Mouse (Mus musculus) lung, adult 18-20 months (tissue): ENCODE measurements around the gene Akt3.

Source experiments
- DNase-seq, 2 experiments: peaks; one replicate each; pipeline ENCODE4 v3.0.0; 2022; ENCODE audit warnings: mixed read lengths in 2 of 2

Akt3 gene

DNA sequence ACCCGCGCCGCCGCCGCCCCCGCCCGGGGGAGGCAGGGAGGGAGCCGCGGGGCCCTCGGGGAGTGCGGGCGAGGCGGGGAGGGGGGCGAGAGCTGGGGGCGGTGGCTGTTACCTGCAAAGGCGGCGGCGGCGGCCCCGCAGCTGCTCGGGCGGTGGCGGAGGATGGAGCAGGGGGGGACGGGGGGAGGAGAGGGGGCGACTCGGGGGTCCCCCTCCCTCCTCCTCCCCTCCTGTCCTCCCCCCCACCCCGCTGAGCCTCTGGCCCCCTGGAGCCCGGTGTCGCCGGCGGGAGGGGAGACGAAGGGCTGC, at the start of gene Akt3:
Gene Akt3 (minus strand): TSS at position 170 of the 309 bp plus-strand sequence.
- peak in 1 of 2 experiments; percentile 11 for DNase-seq

GRCm38 (mm10) chr1:177307549-177307948, 49.5 kb upstream of the Akt3 start:
- no peak for DNase-seq

GRCm38 (mm10) chr1:177298231-177298630, 40.2 kb upstream of the Akt3 start:
- no peak for DNase-seq

GRCm38 (mm10) chr1:177286764-177287163, 28.8 kb upstream of the Akt3 start:
- no peak for DNase-seq

GRCm38 (mm10) chr1:177281925-177282324, 23.9 kb upstream of the Akt3 start:
- no peak for DNase-seq

- no peak for DNase-seq
These were observed 19.4 kb upstream of the Akt3 start for GRCm38 (mm10) chr1:177277361-177277760.

DNA sequence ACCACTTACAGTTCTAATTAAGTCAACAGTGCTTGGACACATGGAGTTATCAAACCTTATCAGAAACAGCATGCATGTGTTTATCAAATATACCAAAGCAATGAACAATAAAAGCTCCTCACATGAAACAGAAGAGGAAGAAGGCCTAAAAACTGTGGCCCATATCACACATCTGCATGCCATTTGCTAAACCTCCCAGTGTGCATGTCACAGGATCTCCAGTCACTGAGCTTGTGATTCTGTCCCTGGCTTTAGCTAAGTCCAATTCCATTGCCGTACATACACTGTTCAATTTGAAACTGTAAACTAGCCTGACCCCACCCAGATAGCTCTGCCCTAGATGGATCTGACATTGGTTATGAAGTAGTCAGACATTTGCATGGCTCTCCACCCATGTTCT, 9.6 kb upstream of the Akt3 start:
- DNase-seq: no peak

DNA sequence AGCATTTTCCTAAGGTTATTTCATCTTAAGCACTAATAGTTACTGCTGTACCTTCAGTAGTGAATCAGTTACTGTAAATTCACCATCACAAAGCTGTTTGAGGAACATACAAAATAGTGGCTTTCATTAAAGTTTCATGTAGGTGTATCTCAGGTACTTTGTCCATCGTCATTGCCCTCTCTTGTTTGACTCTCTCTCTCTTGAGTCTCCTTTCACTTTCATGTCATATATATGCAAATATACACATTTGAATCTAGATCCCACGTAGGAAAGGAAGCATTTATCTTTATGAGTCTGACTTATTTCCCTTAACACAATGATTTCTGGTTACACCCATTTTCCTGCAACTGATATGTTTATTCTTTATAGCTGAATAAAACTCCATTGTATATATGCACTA, 4.9 kb upstream of the Akt3 start:
- DNase-seq: no peak

DNA sequence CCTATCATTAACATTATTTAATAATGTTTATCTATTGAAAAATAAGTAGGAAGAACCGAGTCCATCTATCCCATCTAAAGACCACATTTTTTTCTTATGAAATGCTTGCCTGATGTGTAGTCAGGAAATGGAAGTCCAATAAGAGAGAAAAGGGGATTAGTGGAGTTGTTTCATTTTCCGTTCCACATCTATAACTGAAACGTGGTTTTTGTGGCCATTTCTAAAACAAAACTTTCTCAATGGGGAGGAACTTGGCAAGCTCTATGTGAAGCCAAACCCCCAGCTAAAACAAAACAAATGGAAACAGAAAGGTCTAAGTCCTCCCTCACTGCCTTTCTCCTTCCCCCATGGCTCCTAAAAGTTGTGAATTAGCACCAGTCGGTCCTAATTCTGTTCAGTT, 2.8 kb upstream of the Akt3 start:
- no peak for DNase-seq

- no peak for DNase-seq
These were observed 1.1 kb upstream of the Akt3 start for GRCm38 (mm10) chr1:177259038-177259600.

GRCm38 (mm10) chr1:177258343-177259037, 487 bp upstream of the Akt3 start:
- peak; percentile 79 to 85 for DNase-seq

- DNase-seq: peak; percentile 53 to 61
These were observed 597 bp downstream of the Akt3 start for GRCm38 (mm10) chr1:177257178-177258033.

- peak in 1 of 2 experiments; percentile 6 for DNase-seq
These were observed 9.4 kb downstream of the Akt3 start for GRCm38 (mm10) chr1:177248638-177249037.

DNA sequence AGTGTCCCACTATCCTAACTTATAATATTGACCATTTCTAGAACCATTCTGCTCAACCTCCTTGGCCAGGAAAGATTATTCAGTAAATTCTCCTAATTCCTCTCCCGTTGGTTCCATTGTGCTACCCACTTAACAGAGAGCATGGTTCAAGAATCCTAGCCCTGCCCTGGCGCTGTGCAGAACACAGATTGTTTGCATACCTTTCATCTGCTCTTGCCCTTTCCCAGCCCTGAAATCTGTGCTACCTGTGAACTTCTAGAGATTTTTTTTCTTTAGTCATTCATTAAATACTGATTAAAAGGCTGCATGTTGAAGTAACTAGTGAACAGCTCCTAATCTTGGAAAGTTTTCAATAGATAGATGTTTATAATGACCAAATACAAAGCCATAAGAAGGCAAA, 19.6 kb downstream of the Akt3 start:
- peak; percentile 26 to 28 for DNase-seq

DNA sequence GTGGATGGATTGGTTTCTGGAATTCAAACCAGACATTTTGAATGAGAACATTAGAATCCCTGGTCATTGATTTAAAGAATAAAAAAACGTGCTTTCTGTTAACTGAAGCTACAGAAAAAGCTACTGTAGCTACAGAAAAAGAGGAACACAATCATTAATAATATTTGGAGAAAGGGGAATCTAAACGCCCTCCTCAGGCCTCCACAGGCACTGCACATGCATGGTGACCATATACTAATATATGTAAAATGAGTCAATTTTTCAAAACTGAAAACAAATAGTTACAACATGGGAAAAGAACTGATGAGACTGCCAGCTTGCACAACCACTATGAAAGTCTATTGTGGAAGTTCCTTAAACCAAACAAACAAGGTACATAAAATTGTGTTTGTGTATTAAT, 21.3 kb downstream of the Akt3 start:
- DNase-seq: no peak

GRCm38 (mm10) chr1:177236249-177236648, 21.8 kb downstream of the Akt3 start:
- no peak for DNase-seq

GRCm38 (mm10) chr1:177234462-177234861, 23.5 kb downstream of the Akt3 start:
- no peak for DNase-seq

GRCm38 (mm10) chr1:177231122-177231521, 26.9 kb downstream of the Akt3 start:
- DNase-seq: no peak

DNA sequence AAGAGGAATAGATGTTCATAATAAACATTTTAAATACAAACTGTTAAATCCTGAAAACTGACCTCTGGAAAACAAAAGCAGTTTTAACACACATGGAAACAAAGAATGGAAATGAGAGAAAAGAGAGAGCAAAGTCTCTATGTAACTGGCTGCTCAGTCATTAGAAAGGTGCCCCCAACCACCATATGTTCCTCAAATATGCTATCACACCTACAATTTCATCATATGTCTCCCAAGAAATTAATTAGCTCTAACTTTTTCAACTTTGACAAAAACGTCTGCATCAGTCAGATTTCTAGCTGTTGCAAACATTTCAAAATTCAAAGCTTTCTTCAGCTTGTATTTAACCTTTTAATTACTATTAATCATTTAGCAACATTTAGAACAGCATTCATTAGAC, 59.0 kb downstream of the Akt3 start:
- no peak for DNase-seq

DNA sequence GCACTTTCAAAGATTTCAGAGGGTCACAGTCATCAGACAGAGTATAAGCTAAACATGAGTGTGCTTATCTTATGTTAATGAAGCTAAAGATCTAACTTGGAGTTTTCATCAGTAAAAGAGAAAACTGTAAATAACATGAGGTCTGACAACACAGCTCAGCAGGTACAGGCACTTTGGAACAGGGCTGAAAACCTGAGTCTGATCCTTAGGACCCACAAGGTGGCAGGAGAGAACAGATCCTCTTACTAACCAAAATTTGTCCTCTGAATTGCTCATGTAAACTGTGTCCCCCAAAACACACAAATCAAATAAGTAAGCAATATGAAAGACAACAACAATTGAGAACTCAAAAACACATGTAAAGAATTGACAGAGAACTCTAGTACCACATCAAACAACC, 62.8 kb downstream of the Akt3 start:
- DNase-seq: no peak

GRCm38 (mm10) chr1:177194324-177194723, 63.7 kb downstream of the Akt3 start:
- DNase-seq: no peak

- DNase-seq: no peak
These were observed 66.4 kb downstream of the Akt3 start for GRCm38 (mm10) chr1:177191623-177192022.

DNA sequence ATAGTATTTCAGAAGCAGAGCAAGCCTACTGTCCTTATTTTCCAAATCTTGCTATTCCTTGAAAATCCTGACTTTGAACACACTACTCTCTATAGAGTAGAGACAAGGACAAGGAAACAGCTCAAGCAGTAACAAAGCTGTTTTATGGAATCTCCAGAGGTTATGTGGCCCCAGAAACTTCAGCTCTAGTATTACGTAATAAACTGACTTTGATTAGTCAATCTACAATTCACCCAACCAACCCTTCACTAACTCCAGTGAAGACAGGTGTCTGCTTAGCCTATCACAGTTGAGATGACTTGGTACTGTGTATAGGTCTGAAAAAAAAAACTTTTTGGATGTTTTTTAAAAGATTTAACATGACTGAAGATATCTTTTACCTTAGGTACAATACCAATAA, 67.6 kb downstream of the Akt3 start:
- DNase-seq: no peak

GRCm38 (mm10) chr1:177188708-177189107, 69.3 kb downstream of the Akt3 start:
- DNase-seq: peak in 1 of 2 experiments; percentile 40
